Mouse (Mus musculus): ENCODE data around the gene Sptlc2. TPM values are rescaled to one million over a fixed set of nuclear protein-coding genes. Genes with fewer than 3 reads are reported as not detected.
"Not testable (repeated sequence)": the region's sequence is repeated elsewhere in the genome, so short reads cannot be mapped to it uniquely, and the experiment has no call there.

The Sptlc2 gene
- polyA plus RNA-seq, 1 experiment from 2014 or later = 103 TPM

DNA sequence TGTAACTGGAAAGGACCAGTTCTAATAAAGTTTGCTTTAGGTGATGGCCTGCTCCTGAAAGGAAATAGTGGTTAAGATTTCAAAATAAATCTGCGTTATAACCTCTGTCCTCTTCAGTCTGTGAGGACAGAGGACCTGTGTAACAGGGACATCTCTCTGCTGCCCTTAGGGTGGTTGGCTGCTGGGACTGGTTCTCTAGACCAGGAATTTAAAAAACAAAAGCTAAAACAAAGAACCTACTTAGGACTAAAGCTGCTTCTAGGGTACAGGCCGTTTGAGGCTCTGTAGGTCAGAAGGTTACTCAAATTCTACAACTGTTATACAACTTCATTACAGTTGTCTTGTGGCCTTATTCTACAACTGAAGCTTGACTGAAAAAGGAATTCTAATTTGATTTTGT lies 75.1 kb downstream of the Sptlc2 start:
- Histone ChIP-seq H3K27me3 (ENCODE audit: insufficient read depth, low read length) (no peaks in the 10 kb centered on the region), H3K27ac (ENCODE audit: low read depth) (no peak overlapping the region), H3K9me3 (ENCODE audit: low read depth, low read length) (no peaks in the 10 kb centered on the region), H3K4me2 (no peak overlapping the region), H3K4me3 (ENCODE audit: low read depth, low read length) (no peak overlapping the region), H3K9ac (no peak overlapping the region), H3K36me3 (ENCODE audit: insufficient read depth) (peaks cover 33% of the 10 kb centered on the region), H3K4me1 (ENCODE audit: insufficient read depth) (no peaks in the 10 kb centered on the region)
- ATAC-seq (ENCODE audit: insufficient read depth) = no peak
- no peak for TF ChIP-seq CTCF (IDR thresholded peaks at IDR 0.05; ENCODE audit: low read depth)
- DNase-seq = no peak
- 78% methylated on average over 2 of the region's 2 CpGs for WGBS

DNA sequence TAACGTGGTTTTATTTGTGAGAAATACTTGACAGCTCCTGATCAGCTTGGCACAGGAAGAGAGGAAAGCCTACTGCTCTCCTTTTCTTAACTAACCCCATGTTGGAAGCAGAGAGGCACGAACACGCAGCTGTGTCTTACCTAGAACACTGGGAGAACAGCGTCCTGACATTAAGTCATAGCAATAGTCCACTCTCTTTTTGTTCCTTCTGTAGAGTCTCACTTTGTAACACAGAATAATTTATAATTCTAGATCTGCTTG lies 81.6 kb downstream of the Sptlc2 start:
- not testable (repeated sequence) for H3K9me3 ChIP-seq (ENCODE audit: low read depth, low read length); ATAC-seq (ENCODE audit: insufficient read depth); H3K4me3 ChIP-seq (ENCODE audit: low read depth, low read length); H3K4me1 ChIP-seq (ENCODE audit: insufficient read depth); H3K4me2 ChIP-seq; H3K27ac ChIP-seq (ENCODE audit: low read depth); H3K9ac ChIP-seq; H3K27me3 ChIP-seq (ENCODE audit: insufficient read depth, low read length); DNase-seq
- 72% methylated on average over 4 of the region's 4 CpGs for WGBS
- H3K36me3 ChIP-seq (ENCODE audit: insufficient read depth) = peaks cover 22% of the 10 kb centered on the region

DNA sequence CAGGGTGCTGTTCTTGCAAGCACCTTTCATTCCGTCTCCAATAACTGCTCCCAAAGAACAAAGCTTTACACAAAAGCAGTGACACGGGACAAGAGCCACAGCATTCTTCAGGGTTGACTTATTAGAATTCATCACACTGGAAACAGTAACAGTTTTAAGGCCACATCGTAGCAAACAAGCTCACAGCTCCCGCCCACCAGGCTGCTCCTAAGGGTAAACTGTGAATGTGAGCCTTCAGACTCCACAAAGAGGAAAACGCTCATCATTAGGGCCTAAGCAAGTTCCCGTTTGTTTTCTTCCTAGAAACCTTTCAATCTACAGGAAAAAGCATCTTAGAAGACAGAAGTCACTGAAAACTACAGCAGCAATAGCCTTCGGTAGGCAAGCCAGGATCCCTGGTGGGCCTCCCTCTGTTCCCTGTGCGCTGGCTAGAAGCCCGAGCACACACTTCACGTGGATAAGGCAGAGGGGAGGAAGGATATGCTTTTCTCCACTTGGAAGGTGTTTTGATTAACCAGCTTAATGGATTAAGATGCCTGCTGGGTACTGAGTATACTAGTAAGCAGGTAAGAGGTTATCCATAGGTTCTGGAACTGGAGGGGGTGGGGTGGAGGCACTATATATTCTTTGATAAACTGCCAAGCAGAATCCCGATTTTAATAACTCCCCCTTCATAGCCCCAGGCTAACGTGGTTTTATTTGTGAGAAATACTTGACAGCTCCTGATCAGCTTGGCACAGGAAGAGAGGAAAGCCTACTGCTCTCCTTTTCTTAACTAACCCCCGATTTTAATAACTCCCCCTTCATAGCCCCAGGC lies 82.2 kb downstream of the Sptlc2 start:
- peaks cover 20% of the 10 kb centered on the region for H3K36me3 ChIP-seq (ENCODE audit: insufficient read depth)
- ATAC-seq (ENCODE audit: insufficient read depth) = no peak
- no peak overlapping the region for H3K27ac ChIP-seq (ENCODE audit: low read depth)
- H3K9me3 ChIP-seq (ENCODE audit: low read depth, low read length) = no peaks in the 10 kb centered on the region
- no peak overlapping the region for H3K4me2 ChIP-seq
- H3K9ac ChIP-seq = no peak overlapping the region
- 30% methylated on average over 13 of the region's 13 CpGs for WGBS
- H3K4me1 ChIP-seq (ENCODE audit: insufficient read depth) = no peaks in the 10 kb centered on the region
- no peak for TF ChIP-seq CTCF (IDR thresholded peaks at IDR 0.05; ENCODE audit: low read depth)
- no peaks in the 10 kb centered on the region for H3K27me3 ChIP-seq (ENCODE audit: insufficient read depth, low read length)
- no peak overlapping the region for H3K4me3 ChIP-seq (ENCODE audit: low read depth, low read length)
- DNase-seq = peak; percentile 34

DNA sequence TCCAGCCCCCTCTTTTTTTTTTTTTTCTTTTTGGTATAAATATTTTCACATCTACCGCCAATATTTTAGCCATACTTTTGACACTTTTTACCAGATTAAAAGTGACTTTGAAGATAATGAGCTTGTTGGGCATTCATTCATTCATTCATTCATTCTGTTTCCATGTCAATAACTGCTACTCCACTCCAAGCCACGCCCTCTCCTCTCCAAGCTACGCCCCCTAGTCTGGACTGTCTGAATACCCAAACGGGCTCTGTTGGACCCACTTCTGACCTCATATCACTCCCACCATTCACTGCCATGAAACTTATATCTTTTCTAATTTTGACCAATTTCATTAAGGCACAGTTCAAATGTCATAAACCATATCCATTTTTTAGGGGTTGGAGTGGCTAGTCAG lies 87.0 kb downstream of the Sptlc2 start:
- no peak overlapping the region for H3K9ac ChIP-seq
- no peak for ATAC-seq (ENCODE audit: insufficient read depth)
- H3K9me3 ChIP-seq (ENCODE audit: low read depth, low read length) = no peaks in the 10 kb centered on the region
- H3K36me3 ChIP-seq (ENCODE audit: insufficient read depth) = no peaks in the 10 kb centered on the region
- H3K4me3 ChIP-seq (ENCODE audit: low read depth, low read length) = no peak overlapping the region
- DNase-seq = no peak
- 39% methylated on average over 4 of the region's 4 CpGs for WGBS
- H3K27ac ChIP-seq (ENCODE audit: low read depth) = no peak overlapping the region
- no peak overlapping the region; the same call in 1 of the 2 replicates for H3K4me2 ChIP-seq
- no peak for TF ChIP-seq CTCF (IDR thresholded peaks at IDR 0.05; ENCODE audit: low read depth)
- H3K27me3 ChIP-seq (ENCODE audit: insufficient read depth, low read length) = peaks cover 13% of the 10 kb centered on the region; the same call in 1 of the 2 replicates
- H3K4me1 ChIP-seq (ENCODE audit: insufficient read depth) = no peaks in the 10 kb centered on the region

DNA sequence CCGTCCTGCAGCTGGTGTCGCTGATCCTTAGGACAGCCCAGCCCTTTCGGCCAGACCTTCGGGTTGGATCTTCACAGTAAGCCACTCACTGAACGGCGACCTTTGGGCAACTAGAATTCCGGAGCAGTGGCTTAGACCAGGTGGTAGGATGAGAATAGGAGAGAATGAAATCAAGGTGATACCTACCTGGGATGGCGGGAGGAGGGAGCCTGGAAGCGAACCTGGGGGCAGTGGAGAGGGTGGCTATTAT lies 87.8 kb downstream of the Sptlc2 start:
- 1% methylated on average over 9 of the region's 9 CpGs for WGBS
- no peak overlapping the region for H3K27ac ChIP-seq (ENCODE audit: low read depth)

DNA sequence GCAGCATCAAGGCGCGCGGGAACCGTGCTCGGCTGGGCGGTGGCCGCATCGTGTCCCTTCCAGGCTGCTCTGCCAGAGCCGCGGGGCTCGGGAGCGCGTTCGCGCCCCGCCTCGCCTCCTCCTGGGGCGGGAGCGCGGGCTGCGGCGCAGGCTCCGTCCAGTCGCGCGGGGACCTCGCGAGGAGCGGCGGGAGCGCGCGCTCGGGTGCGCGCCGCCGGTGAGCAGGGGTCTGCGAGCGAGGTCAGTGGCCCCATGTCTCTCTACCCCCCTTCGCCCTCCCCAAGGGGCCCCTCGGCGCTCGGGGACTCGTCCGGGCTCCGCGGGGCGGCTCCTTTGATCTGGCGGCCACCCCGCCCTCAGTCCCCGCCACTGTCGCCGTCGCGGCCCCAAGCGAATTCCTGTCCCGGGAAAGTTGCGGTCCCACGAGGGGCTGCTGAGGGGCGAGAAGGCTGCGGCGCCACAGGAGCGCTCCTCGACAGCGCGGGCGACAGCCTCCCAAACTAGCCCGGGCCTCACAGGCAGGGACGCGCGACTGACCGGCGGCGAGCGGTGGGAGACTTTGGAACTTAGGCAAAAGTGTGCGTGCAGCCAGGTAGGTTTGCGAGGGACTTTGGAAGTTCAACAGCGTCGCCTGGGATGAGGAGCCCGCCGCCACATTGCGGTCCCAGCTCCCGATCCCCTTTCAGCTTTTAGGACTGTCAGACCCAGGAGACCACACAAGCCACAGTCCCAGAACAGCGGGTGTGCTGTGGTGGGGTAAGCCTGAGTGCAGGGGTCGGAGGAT lies 88.3 kb downstream of the Sptlc2 start, which contains the start of gene Ism2:
Gene Ism2, minus strand, starts transcription at position 49 of the 784 bp plus-strand sequence.
- ATAC-seq (ENCODE audit: insufficient read depth) (peak; percentile 78), DNase-seq (peak; percentile 68)
- no peaks in the 10 kb centered on the region for H3K9me3 ChIP-seq (ENCODE audit: low read depth, low read length)
- H3K27ac ChIP-seq (ENCODE audit: low read depth) = no peak within 1 kb of the TSS
- WGBS = under 1% methylated on average over 82 of the region's 86 CpGs
- peak within 1 kb of the TSS; percentile 70 for H3K4me3 ChIP-seq (ENCODE audit: low read depth, low read length)
- peaks cover 13% of the 10 kb centered on the region; the same call in 1 of the 2 replicates for H3K27me3 ChIP-seq (ENCODE audit: insufficient read depth, low read length)
- H3K36me3 ChIP-seq (ENCODE audit: insufficient read depth) = no peaks in the 10 kb centered on the region
- TF ChIP-seq CTCF (IDR thresholded peaks at IDR 0.05; ENCODE audit: low read depth) = no peak
- peak within 1 kb of the TSS; percentile 68 for H3K9ac ChIP-seq
- peak within 1 kb of the TSS; percentile 98 for H3K4me2 ChIP-seq
- H3K4me1 ChIP-seq (ENCODE audit: insufficient read depth) = no peaks in the 10 kb centered on the region

More for the DNA sequence above, 87.8 kb downstream of the Sptlc2 start:
- ATAC-seq (ENCODE audit: insufficient read depth) (no peak), DNase-seq (no peak)
- no peaks in the 10 kb centered on the region for H3K4me1 ChIP-seq (ENCODE audit: insufficient read depth)
- peak overlapping the region; percentile 70 for H3K4me3 ChIP-seq (ENCODE audit: low read depth, low read length)
- no peaks in the 10 kb centered on the region for H3K36me3 ChIP-seq (ENCODE audit: insufficient read depth)
- H3K27me3 ChIP-seq (ENCODE audit: insufficient read depth, low read length) = peaks cover 13% of the 10 kb centered on the region; the same call in 1 of the 2 replicates
- peak overlapping the region; percentile 98 for H3K4me2 ChIP-seq
- no peaks in the 10 kb centered on the region for H3K9me3 ChIP-seq (ENCODE audit: low read depth, low read length)
- TF ChIP-seq CTCF (IDR thresholded peaks at IDR 0.05; ENCODE audit: low read depth) = no peak
- H3K9ac ChIP-seq = peak overlapping the region; percentile 68

DNA sequence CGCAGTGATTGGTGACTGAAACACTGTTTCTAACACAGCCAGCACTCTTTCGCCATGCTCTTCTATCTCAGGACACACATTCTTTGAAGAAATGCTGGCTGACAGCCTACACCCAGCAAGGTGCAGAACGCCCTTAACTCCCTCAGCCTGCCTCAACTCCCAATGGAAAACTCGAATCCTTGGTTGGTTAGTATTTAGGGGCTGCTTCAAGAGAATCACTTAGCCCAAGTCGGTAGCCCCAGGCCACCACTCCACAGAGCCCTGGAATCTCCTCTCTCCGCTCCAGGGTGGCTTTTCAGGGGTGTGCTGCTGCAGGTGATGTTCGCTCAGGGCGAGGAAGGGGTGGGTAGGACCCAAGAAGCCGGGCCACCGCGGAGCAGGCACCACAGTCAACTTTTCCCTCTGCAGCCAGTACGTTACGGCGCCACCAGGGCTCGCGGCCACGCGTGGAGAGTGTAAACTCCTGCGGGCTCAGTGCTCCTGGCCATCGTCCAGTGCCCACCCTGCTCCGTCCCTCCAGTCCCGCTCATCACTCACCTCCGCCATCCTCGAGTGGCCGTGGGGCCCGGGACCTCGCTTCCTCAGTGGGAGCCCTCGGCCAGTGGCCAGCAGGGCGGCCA lies 89.0 kb downstream of the Sptlc2 start:
- Histone ChIP-seq H3K36me3 (ENCODE audit: insufficient read depth) (no peaks in the 10 kb centered on the region), H3K4me1 (ENCODE audit: insufficient read depth) (no peaks in the 10 kb centered on the region), H3K27me3 (ENCODE audit: insufficient read depth, low read length) (peaks cover 13% of the 10 kb centered on the region; the same call in 1 of the 2 replicates), H3K9me3 (ENCODE audit: low read depth, low read length) (no peaks in the 10 kb centered on the region), H3K4me3 (ENCODE audit: low read depth, low read length) (peak overlapping the region; percentile 70), H3K27ac (ENCODE audit: low read depth) (no peak overlapping the region), H3K9ac (peak overlapping the region; percentile 68), H3K4me2 (peak overlapping the region; percentile 98)
- WGBS = 8% methylated on average over 29 of the region's 29 CpGs
- peak; percentile 16; the same call in 1 of the 2 replicates for TF ChIP-seq CTCF (IDR thresholded peaks at IDR 0.05; ENCODE audit: low read depth)
- ATAC-seq (ENCODE audit: insufficient read depth) (peak; percentile 65), DNase-seq (peak; percentile 6)
